Mouse (Mus musculus): ENCODE measurements around the gene Slc6a21.

GRCm38 (mm10) chr7:45312686-45313453 is 35.6 kb downstream of the Slc6a21 start:
- TF ChIP-seq CTCF (IDR thresholded peaks at IDR 0.05; ENCODE audit: borderline replicate concordance, insufficient read depth, low read depth, low read length) (no peak), POLR2A (IDR thresholded peaks at IDR 0.05; ENCODE audit: borderline replicate concordance, insufficient read depth, low read length) (no peak)

Data from cerebellum, adult 2 months (tissue).